Mouse (Mus musculus) G1E (cell line): ENCODE data around the gene Ctc1.

Experiments
- CTCF ChIP-seq: IDR thresholded peaks from 2 replicates; pipeline ENCODE4 v1.5.1; 2012; ENCODE audit warnings: low read depth, low read length, inconsistent platforms, mixed read lengths
- GATA1 ChIP-seq: IDR thresholded peaks from 2 replicates; pipeline ENCODE4 v1.6.1; 2012; ENCODE audit warnings: borderline replicate concordance, low read length, inconsistent platforms, mixed read lengths
- GATA2 ChIP-seq: IDR thresholded peaks from 2 replicates; pipeline ENCODE4 v1.6.1; 2012; ENCODE audit warnings: low read depth, low read length, inconsistent platforms, borderline replicate concordance
- POLR2AphosphoS5 ChIP-seq: IDR thresholded peaks from 2 replicates; pipeline ENCODE4 v1.6.1; 2012; ENCODE audit warnings: low read depth, low read length, inconsistent platforms; ENCODE audit not compliant: insufficient replicate concordance
- TAL1 ChIP-seq: conservative IDR thresholded peaks from 2 replicates; pipeline ENCODE4 v1.6.1; 2012; ENCODE audit warnings: low read depth, low read length, inconsistent platforms, mixed read lengths

- no peak for TF ChIP-seq CTCF
- TF ChIP-seq TAL1: no peak
- no peak for TF ChIP-seq POLR2AphosphoS5
- no peak for TF ChIP-seq GATA2
- no peak for TF ChIP-seq GATA1
Measured at GRCm38 (mm10) chr11:69045531-69046394, 30.1 kb downstream of the Ctc1 start, which contains the start of gene Aurkb.
